Mouse (Mus musculus) gastrocnemius, postnatal 14 days (tissue): ENCODE results near the gene Atp6v1e2. TPM values are rescaled to one million over a fixed set of nuclear protein-coding genes. Genes with fewer than 3 reads are reported as not detected.

Source experiments
- DNase-seq: peaks from one replicate; pipeline ENCODE4 v3.0.0; 2021; ENCODE audit warnings: mixed read lengths
- intact Hi-C: fragments of 180-260 bp; cut with DNase I; formaldehyde crosslinking; loops from one replicate; pipeline ENCODE4 v1.15.1; 2025; ENCODE audit warnings: low total_unique reads
- long read RNA-seq, 2 experiments: library from polyadenylated mRNA; stranded (forward); transcript quantifications; one replicate each; pipeline ENCODE4 v2.0.0; 2021
- total RNA-seq, 2 experiments: library from RNA; stranded (reverse); gene quantifications; 2 replicates each; pipeline ENCODE4 v1.2.3; 2021

Atp6v1e2 gene
- total RNA-seq, result not detected
- long read RNA-seq, experiment 1, result 0 reads
- long read RNA-seq, experiment 2, result 0 reads

GRCm38 (mm10) chr17:86947840-86948796 lies at the start of gene Atp6v1e2:
Atp6v1e2 (minus strand) TSS chr17:86947897.
- intact Hi-C loops, result no loop called here
- peak; percentile 79 for DNase-seq

GRCm38 (mm10) chr17:86997323-86997722 lies 49.6 kb upstream of the Atp6v1e2 start:
- intact Hi-C loops, result no loop called here
- no peak for DNase-seq

GRCm38 (mm10) chr17:86991306-86991705 lies 43.6 kb upstream of the Atp6v1e2 start:
- intact Hi-C loops, result no loop called here
- no peak for DNase-seq

GRCm38 (mm10) chr17:86988601-86989184 lies 41.0 kb upstream of the Atp6v1e2 start:
- peak; percentile 69 for DNase-seq

GRCm38 (mm10) chr17:86988161-86988560 lies 40.5 kb upstream of the Atp6v1e2 start:
- intact Hi-C loops, result no loop called here
- no peak for DNase-seq

More at GRCm38 (mm10) chr17:86988601-86989184, 41.0 kb upstream of the Atp6v1e2 start:
- intact Hi-C loops, result no loop called here

- intact Hi-C loops, result no loop called here
- no peak for DNase-seq
These were observed 38.9 kb upstream of the Atp6v1e2 start for GRCm38 (mm10) chr17:86986449-86987138.

- DNase-seq, result peak; percentile 68
- intact Hi-C loops, result no loop called here
These were observed 34.8 kb upstream of the Atp6v1e2 start for GRCm38 (mm10) chr17:86982497-86982896.

- DNase-seq, result no peak
- intact Hi-C loops, result no loop called here
These were observed 34.0 kb upstream of the Atp6v1e2 start for GRCm38 (mm10) chr17:86981701-86982100.

- intact Hi-C loops, result no loop called here
- no peak for DNase-seq
These were observed 33.5 kb upstream of the Atp6v1e2 start for GRCm38 (mm10) chr17:86981205-86981604.

GRCm38 (mm10) chr17:86978496-86978895 lies 30.8 kb upstream of the Atp6v1e2 start:
- intact Hi-C loops, result no loop called here

GRCm38 (mm10) chr17:86976387-86976786 lies 28.7 kb upstream of the Atp6v1e2 start:
- intact Hi-C loops, result no loop called here
- no peak for DNase-seq

More at GRCm38 (mm10) chr17:86978496-86978895, 30.8 kb upstream of the Atp6v1e2 start:
- no peak for DNase-seq

- no peak for DNase-seq
- intact Hi-C loops, result no loop called here
These were observed 25.4 kb upstream of the Atp6v1e2 start for GRCm38 (mm10) chr17:86973097-86973496.

GRCm38 (mm10) chr17:86971860-86972259 lies 24.2 kb upstream of the Atp6v1e2 start:
- DNase-seq, result no peak
- intact Hi-C loops, result no loop called here

- intact Hi-C loops, result no loop called here
These were observed 23.3 kb upstream of the Atp6v1e2 start for GRCm38 (mm10) chr17:86971036-86971435.

GRCm38 (mm10) chr17:86970026-86970750 lies 22.5 kb upstream of the Atp6v1e2 start:
- intact Hi-C loops, result no loop called here
- DNase-seq, result no peak

More at GRCm38 (mm10) chr17:86971036-86971435, 23.3 kb upstream of the Atp6v1e2 start:
- DNase-seq, result no peak

GRCm38 (mm10) chr17:86969582-86969981 lies 21.9 kb upstream of the Atp6v1e2 start:
- intact Hi-C loops, result no loop called here
- DNase-seq, result no peak

- intact Hi-C loops, result no loop called here
- no peak for DNase-seq
These were observed 20.9 kb upstream of the Atp6v1e2 start for GRCm38 (mm10) chr17:86968581-86968980.

GRCm38 (mm10) chr17:86967536-86968525 lies 20.1 kb upstream of the Atp6v1e2 start:
- DNase-seq, result peak; percentile 40
- intact Hi-C loops, result no loop called here
